Mouse (Mus musculus): ENCODE results near the gene Tmc8. TPM values are rescaled to one million over a fixed set of nuclear protein-coding genes. Genes with fewer than 3 reads are reported as not detected.
A peak's percentile ranks its signal among the peaks of the same experiment; 100 is the strongest.
"Not testable (repeated sequence)": the region's sequence is repeated elsewhere in the genome, so short reads cannot be mapped to it uniquely, and the experiment has no call there.

Gene Tmc8
- total RNA-seq, 1 experiment from 2014 or later, result 5.3 TPM

DNA sequence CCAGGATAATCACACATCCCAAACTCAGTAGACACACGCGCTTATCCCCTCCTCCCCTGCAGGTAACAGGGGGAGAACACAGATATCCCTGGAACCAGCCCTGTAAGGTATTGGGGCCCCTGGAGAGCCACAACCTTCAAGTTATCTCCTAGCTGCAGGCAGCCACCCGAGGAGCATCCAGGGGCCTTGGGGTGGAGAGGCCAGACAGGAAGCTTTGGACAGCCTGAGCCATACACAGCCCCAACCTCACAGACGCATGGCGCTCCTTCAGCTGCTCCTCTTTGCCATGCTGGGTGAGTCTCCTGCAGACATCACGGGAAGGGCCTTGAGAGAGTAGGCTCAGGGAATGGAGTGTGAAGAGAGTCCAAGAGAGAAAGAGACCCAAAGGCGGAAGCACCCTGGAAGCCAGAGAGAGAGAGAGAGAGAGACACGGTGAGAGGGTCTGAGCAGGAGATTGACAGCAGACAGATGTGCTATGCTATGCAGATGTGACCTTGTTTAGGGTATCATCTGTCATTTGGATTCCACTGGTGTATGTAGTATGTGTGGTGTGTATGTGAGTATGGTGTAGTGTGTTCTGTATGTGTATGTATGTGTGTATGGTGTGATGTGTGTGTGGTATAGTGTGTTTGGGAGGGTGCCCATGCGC, 15.8 kb downstream of the Tmc8 start, which contains the start of gene 6030468B19Rik:
Gene 6030468B19Rik, plus strand, starts transcription at position 150 of the 649 bp plus-strand sequence.
- DNase-seq, result no peak

DNA sequence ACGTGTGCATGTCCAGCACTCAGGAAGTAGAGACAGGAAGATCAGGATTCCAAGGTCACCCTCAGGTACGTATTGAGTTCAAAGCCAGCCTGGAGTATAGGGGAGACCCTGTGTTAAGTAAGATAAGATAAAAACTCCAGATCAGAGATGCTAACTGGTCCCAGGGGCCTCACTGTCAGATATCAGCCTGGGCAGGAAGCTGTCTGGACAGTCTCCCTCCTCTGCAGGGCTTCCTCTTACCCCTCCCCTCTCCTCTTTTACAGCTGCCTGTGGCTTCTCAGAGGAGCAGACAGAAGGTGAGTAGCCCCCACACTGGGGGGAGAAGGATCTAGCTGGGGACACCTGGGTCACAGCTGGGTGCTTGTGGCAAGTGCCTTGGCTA, 16.3 kb downstream of the Tmc8 start:
- no peak for DNase-seq

DNA sequence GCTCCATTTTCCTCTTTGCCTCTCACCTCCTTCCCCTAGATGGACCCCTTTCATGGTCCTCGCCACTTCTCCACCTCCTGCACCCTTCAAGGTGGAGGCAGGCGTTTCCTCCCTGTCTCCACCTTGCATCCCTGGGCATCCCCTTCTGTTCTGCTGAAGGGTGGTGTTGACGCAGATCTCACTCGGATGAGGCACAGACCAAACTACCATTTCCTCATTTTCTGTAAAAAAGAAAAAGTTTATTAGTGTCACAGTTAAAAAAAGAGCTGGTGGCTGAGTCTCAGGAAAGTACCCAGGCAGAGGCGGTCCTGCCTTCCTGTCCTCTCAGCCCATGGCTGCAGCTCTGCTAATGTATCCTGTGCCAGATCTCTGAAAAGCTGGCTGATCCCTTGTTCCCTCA, 17.3 kb downstream of the Tmc8 start:
- DNase-seq, result no peak

DNA sequence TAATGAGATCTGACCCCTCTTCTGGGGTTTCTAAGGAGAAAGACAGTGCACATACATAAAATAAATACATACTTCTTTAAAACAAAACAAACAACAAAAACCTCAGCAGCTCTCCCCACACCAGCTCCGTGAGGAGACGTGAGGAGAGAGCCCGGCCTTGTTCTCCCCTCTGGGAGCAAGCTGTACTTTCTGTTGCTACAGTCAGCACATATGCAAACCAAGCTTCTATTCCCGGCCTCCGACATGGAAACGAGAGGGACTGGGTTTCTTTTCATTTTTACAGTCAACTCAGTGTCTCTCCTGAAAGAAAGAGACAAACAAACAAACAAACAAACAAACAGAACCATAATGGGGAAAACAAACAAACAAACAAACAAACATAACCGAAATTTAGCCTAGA, 18.2 kb downstream of the Tmc8 start:
- no peak for DNase-seq

DNA sequence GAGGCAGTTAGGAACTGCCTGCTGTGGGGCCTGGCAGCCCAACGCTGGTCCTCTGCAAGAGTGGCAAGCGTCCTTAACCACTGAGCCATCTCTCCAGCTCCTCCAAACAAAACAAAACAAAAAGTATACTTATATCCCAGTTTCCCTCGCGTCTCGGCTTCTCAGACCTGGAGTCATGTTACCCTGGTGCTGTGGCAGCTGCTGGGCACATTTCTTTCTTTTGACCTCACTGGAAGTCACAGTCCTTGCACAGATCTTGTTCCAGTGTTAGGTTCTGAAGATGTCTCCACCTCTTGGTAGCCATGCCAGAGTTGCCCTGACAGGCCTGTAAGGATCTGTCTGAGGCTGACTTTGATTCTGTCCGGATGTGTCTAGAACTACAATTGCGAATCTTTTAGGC, 19.8 kb downstream of the Tmc8 start:
- DNase-seq, result no peak

DNA sequence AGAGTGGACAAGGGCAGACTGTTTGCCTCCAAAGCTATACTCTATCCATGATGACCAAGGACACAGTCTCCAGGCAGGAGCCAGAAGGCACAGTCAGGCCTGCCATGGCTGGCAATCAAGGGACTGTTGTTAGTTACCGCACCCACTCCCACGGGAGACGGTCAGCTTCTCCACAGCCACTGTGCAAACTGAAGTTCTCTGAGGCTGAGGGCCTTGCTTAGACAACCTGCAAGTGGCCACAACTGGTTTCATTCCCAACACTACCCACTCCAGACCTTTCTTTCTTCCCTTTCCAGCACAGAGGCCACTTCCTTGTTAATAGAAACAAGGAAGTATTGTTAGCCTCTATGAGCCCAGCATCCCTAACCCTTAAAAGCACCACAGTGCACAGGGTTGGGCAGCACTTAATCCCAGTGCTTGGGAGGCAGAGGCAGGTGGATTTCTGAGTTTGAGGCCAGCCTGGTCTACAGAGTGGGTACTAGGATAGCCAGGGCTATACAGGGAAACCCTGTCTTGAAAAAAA, 21.4 kb downstream of the Tmc8 start:
- DNase-seq, result no peak

DNA sequence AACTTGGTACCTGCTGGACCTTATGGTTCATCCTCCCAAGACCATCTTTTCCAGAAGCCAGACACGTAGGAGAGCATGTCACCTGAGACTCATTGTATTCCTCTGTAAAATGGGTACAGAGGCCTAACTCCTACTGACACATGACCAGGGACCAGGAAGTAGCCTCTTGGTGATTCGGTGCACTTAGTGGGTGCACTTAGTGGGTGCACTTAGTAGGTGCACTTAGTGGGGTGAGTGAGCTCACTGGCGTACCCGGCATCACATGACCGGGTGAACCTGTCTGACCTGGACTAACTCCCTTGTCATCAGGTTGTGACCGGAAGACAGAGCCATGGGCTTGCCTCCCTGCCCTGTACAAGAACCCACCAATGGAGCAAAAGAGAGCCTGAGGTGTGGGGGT, 24.9 kb downstream of the Tmc8 start:
- no peak for DNase-seq

DNA sequence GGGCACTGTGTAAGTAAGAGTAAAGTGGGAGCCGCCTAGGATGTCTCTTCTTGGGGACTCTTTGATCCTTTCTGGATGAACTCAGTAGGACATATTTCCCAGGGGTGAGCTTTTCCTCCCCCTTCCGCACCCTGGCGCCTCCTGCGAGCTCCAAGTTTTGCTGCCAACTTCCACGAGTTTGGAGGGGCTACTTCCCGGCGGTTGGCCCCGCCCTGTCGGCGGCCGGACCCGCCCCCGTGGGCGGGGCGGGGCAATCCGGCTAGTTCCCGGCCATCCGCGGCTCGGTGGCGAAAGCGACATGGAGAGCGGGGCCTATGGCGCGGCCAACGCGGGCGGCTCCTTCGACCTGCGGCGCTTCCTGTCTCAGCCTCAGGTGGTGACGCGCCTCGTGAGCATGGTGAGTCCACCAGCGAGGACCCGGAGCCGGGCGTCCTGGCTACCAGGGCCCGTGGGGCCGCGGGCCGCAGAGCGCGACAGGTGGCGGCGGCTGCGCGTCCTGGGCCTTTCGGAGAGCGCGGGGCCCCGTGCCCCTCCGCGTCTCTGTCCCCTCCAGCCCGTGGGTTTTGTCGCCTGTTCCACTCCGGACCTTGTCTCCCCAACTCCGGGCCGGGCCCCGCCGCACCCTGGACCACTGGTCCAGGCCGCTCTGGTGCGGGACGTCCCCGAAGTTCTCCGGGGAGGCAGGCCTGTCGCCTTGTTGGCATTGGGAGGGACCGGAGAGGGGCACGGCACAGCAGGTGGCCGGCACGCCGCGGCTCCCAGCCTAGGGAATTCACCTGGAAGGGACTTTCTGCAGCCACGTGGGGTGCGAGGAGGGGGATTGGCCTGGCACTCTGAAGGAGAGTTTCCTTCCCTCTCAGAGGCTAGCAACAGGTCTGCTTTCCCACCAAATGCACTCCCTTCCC, 27.8 kb downstream of the Tmc8 start, which contains the start of the genes Gm20708 and Syngr2:
Gene Gm20708, plus strand, starts transcription at position 262 of the 905 bp plus-strand sequence.
Gene Syngr2, plus strand, starts transcription at position 262 of the 905 bp plus-strand sequence.
- peak; percentile 83 for DNase-seq

DNA sequence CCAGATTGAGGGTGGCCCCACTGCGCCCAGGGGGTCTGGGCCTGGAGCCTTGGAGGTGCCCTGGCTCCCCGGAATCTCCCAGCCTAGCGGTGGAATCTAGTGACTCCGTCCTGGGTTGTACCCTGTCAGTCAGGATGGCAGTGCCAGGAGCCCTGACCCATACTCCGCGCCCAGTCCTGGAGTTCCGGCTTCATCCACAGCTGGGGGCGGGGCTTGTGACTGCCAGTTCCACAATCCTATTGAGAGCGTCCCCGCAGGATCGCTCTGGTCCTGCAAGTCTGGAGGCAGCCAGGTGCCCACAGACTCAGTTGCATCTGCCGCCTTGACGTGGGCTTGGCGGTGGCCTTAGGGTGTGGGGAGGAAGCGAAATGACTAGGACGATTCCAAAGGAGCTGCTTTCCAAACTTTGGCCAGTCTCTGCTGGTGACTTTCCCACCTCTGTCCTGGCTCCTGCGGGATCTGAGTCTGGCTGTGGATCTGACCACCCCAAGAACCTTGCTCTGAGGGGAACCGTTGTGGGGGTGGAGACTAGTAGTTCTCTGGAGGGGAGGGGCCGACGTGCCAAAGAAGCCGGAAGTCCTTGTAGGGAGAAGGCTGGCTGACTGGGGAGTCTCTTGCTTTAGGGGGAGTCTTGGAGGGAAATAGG, 28.6 kb downstream of the Tmc8 start:
- DNase-seq, result peak; percentile 96

DNA sequence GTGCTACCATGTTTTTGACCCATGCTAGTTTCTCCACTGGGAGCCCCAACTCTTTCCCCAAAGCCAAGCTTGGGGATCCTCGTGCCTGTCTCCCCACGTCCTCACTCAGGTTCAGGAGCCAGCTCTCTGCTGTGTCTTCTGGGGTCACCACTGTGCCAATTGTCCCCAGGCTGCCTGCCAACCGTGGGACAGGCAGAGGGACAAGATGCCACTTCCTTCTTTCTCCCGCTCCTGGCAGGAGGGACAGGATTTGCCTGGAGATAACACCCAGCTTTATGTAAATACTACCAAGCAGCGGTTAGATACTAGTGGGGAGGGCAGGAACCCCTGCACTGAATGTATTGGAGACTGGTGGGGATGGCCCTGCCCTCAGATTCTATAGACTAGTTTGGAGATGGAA, 32.0 kb downstream of the Tmc8 start:
- no peak for DNase-seq

DNA sequence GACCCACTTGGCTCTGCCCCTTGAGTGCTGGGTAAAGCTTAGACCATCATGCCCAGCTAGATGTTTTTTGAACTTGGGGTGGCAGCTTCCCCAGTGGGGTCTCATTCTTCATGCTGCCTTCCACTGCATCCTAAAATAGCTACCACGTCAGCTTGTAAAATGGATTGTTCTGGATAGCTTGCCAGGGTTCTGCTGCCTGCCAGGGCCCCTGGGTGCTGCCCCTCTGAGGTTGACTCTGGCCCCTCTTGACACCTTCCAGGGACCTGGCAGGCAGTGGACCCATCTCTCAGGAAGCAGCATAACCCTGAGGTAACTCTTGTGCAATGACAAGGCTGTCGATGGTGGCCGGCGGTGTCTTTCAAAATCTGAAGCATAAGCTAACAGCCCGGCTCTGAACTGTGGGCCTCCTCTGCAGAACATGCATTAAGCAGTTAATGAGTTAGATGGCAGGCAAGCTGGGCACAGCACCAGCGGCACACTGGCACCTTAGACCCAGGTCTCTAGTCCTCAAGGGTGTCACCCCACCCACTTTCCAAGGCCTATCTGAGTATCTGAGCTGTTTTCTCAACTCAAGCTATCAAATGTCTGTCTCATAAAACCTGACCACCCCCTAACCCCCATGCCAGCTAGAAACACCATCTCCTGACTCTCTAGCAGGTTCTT, 33.0 kb downstream of the Tmc8 start:
- DNase-seq, result peak; percentile 4

DNA sequence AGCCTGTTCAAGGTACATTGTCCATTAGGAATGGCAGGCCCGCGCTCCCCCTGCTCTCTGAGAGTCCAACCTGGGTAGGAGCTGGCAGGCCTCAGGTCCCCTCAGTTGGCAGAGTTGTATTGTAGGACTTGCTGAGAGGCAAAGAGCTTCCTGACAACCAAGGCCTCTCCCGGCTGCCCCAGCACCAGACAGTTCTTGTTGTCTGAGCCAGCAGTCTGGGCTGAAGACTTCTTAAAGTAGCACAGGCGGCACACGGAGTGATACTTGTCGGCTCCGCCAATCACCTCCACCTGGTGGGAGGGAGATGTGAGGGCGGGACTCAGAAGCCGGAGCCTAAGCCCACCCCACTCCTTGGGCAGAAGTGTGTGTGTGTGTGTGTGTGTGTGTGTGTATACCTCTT, 34.0 kb downstream of the Tmc8 start:
- DNase-seq, result not testable (repeated sequence)

DNA sequence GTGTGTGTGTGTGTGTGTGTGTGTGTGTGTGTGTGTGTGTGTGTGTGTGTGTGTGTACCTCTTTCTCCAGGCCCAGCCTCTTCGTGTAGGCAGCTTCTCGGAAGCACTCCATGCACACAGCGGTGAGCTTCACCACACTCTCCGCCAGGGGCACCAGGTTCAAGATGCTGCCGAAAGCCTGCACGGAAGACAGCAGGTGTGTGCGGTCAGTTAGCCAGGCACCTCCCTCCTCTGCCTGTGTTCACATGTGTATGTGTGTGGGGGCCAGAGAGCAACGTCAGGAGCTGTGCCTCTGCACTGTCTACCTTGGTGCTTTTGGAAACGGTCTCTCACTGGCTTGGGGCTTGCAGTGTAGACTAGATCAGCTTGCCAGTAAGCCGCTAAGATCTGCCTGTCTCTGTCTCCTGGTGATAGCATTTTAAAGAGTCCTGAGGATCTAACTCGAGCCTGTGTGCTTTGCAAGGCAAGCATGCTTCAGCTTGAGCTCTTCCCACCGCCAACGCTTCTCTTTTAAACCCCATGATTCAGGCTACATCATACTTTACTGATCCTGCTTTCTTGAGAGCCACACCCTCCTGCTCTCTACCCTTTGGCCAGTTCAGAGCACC, 34.6 kb downstream of the Tmc8 start:
- no peak for DNase-seq

DNA sequence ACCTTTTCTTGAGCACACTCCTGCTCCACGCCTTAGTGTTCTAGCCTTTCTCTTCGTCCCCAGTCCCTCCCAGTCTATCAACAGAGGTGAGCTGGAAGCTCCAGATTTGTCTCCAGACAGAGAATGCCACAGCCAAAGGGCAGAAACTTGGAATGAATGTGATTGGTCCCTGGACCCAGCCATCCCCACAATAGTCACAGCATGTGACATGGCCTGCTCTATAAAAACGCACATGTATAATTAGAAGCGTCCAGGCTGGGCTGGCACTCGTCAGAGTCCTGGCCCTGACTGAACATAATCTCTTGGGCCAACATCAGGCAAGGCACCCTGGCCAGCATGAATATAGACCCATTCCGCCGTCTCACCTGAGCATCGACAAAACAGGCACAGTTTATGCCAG, 37.2 kb downstream of the Tmc8 start:
- no peak for DNase-seq

DNA sequence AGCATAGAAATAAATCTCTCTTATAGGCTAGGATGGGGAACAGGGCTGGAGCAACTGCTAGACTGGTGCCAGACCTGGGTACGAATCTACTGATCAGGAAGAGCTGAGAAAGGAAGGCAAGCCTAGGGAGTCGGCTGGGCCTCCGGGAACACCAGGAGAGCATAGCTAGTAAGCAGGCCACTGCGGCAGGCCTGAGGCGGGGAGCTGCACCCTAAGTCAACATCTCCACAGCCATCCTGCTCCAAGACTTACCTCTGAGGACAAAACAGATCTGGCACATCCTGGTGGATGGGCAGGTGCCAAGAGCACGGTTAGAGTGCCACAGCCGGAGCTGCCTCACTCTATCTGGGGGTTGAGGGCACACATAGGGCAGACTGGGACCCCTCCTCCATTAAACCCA, 38.3 kb downstream of the Tmc8 start:
- no peak for DNase-seq

DNA sequence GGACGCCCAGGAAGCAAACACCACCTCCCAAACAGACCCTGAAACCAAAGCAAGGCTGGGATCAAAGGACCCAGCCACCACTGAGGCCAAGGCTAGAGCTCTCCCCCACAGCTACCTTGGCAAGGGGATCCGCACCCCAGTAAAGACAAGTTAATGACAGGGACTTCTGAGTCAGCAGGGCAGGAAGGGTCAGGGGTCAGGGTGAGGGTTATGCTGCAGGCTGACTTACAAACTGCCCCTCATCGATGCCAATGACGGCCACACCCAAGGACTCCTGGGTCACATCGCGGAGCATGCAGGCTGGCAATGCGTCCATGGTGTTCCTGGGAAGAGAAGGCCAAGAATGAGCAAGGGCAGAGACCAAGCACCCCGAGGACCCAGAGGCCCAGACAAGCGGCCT, 40.0 kb downstream of the Tmc8 start:
- peak; percentile 58 for DNase-seq

DNA sequence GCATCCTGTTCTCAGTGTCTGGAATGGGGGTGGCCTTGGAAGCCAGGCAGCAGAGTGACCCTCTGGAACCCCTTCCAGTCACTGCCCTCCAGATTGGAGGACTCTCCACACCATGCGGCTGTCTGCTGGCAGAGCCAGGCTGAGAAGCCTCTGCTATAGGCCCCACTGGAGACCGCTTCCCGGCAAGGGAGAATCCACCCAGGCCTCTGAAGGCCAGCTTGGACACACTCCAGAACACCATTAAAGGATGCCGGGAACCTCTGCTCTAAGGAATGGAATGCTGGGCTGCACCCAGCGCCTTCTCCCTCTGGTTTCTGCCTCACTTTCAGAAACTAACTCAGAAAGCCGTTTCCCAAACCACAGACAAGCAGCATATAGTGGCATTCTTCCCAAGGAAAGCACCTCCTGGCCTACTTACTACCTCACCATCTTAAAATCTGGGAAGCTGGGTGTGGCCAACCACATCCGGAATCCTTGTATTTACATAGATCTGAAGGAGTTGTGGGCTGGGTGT, 40.9 kb downstream of the Tmc8 start:
- DNase-seq, result peak; percentile 32

DNA sequence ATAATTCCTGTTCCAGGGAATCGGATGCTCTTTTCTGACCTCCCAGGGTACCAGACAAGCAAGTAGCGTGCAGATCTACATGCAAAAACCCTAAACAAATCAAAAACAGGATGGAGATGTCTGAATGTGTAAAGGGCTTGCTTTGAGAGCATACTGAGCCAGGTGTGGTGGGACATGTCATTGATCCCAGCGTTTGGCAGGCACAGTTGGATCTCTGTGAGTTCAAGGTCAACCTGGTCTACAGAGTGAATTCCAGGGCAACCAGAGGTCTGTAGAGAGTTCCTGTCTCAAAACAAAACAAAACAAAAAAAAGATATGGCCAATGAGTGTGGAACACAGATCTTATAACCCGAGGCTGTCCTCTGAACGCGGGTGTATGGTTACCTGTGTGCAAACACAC, 41.5 kb downstream of the Tmc8 start:
- peak; percentile 2 for DNase-seq

DNA sequence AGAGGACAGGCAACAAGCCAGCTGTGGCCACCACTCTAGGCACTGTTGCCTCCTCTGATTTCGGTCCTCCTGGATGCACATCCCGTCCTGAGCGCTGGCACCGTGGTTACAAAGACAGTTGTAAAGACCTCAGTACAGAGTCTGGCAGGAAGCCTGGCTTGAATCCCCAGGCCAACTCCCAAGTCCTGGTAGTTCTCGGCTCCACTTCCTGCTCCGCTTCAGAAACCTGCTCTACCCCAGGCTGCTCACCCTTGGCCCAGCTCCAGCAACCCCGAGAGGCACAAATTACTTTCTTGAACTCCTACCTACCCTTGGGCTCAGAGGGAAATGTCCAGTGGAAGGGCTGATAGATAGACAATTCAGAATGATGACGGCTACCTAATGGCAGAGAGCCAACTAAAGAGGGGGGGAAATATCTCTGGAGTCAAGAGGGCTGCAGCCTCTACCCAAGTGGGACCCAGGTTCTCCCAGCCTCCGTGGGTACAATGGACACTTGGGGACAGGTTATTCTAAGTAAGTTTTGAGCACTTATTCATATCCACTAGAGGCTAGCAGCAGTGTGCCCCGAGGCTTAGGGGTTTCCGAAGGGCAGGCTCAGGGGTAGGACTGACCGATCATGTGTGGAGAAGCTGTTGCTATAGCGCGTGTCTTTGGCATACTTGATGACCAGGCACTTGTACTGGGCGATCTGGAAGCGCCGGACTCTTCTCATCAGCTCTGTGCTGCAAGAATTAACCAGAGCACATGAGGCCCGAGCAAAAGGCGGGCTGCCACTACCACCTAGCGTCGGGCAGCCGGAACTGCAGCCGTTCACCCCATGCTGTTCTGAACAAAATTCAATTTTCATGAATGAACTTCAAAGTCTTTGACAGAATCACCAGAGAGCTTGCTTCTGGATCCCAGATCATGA, 42.4 kb downstream of the Tmc8 start:
- DNase-seq, result peak; percentile 87

DNA sequence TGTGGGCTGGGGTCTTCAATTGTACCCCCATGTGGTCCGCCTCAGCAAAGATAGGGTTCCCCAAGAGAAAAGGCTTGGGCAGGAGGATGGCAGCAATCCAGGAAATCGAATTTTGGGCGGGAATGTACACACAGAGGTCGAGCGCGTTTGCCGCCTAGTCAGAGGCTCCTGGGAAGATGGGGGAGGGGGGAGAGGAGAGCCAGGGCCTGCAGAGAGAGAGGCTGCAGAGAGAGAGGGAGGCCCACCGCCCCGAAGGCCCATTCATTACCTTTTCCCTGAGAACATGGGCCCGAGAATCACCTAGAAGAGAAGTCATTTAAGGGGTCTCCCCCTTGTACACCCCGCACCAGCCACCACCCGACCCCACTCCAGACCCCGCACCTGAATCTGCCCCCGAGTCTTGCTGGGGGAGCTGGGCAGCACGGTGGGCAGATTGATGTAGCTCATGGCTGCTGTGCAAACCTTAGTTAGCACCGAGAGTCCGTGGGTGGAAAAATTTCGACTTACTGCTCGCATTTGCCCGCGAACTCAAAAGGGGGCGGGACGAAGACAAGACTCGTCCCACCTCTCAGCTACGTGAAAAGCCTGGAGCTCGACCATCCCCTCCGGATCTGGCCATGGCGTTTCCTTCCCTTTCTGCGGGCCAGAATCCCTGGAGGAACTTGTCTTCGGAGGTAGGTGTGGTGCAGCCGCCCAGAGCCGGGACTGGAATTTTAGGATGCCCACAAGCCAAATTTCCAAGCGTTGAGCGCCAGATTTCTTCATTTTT, 43.6 kb downstream of the Tmc8 start, which contains the start of the genes Afmid and Tk1:
Gene Afmid, plus strand, starts transcription at position 592 of the 769 bp plus-strand sequence.
Gene Tk1, minus strand, starts transcription at position 760 of the 769 bp plus-strand sequence.
- peak; percentile 85 for DNase-seq

Measured in adrenal gland, postnatal 14 days (tissue).